Mouse (Mus musculus): ENCODE data around the gene Selenoi.
"Not testable (repeated sequence)": the region's sequence is repeated elsewhere in the genome, so short reads cannot be mapped to it uniquely, and the experiment has no call there.

Selenoi gene

DNA sequence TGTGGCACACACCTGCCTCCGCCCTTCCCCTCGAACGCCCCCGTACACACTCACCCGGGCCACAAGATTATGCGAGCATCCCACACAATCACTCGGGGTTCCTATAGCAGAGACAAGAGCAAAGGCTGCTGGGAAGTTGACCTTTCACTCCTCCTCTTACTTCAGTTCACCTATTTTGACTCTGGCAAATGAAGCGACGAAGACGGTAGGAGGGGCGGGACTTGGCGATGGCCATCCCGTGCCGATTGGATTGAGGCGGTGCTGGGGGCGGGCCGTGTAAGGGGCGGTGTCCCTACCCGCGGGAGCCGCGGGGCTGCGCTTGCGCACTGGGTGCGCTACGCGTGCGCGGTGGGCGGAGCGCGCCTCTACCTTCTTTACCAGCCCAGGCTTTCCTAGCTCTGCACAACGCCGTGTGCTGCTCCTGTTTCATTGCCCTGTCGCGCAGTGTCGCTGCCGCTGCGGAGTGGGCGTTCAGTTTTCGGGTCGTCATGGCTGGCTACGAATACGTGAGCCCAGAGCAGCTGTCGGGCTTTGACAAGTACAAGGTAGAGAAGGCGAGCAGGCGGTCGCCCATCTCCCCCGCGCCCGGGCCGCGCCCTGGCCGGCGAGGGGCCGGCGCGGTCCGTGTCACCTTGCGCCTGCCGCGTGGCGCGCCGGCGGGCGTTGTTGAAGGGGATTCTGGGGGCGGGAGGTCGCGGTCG lies at the start of gene Selenoi:
Gene Selenoi, plus strand, starts transcription at position 311 of the 701 bp plus-strand sequence.
- DNase-seq: peak; percentile 100

DNA sequence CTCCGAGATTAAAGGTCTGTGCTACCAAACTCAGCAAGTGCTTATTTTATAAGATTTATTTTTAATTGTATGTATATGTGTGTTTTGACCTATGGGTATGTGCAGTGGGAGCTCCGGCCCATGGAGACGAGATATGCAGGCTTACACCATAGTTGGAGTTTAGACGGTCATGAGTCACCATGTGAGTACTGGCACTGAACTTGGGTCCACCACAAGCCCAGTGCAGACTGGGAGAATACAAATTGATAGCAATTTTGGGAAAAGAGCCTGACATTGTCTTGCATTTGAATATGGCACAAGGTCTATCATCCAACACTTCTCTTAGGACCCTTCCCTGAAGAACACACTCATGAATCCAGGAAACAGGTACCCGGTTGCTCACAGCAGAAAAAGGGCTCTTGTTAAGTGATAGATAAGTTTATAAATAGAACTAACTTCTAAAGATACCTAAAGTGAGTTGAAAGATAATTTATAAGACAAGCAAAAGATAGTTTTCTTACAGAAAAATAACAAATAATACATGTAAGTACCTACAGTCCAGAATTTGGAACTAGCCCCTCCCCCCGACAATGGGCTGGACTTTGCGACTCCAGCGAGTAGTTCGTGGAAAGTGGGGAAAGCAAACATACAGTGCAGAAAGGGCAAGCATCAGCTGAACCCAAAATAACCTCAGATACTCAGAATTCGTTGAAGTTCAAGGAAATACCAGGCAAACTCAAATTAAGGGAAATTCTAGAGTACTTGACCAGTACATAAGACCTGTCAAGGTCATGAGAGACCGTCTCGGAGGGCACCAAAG lies 44.5 kb upstream of the Selenoi start:
- DNase-seq: no peak

DNA sequence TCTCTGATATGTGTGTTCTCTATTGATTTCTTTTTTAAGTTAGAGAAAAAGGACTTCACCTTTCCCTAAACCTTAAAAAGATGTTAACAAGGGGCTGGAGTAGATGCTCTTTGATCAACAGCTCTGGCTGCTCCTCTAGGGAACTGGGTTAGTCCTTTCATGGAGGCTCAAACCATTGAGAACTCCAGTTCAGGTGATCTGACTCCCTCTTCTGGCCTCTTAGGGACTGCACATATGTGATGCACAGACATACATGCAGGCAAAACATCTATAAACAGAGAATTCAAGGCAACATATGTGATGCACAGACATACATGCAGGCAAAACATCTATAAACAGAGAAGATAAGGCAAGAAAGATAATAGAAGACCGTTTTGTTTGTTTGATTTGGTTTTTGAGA lies 39.9 kb upstream of the Selenoi start:
- DNase-seq: no peak

DNA sequence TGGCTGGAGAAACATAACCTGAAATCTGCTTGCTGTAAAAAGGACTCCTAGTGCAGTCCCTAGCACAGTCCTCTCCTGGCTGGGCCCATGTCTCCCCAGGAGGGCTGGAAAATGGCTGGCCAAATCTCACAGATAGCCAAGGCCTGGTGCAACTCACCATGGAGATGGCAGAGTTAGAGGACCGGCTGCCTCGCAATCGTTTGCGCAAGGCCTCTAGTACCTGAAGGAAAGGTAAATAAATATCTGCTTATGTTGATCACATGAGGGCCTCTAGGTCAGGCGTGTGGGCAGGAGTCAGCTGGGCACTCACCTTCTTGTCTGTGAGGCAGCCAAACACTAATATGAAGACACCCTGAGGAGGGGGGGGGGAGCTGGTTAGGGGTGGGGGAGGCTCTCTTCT lies 37.0 kb upstream of the Selenoi start:
- no peak for DNase-seq

DNA sequence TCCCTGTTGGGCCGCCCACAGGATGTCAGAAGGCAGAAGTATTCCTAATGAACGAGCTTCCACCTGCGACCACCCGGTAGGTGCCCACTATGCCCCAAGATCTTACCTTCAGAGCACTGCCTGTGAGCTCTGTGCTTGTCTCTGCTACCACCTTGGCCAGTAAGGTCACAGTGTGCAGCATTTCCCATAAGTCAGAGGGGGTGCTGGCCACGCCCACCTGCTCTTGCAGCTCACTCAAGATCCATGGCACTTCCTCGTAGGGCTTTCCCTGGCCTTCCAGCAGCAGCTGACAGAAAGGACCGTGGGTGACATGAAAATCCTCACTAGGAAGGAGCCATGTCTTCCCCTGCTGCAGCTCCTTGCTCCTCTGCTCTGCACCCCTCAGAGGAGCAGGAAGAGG lies 34.1 kb upstream of the Selenoi start:
- DNase-seq: no peak

DNA sequence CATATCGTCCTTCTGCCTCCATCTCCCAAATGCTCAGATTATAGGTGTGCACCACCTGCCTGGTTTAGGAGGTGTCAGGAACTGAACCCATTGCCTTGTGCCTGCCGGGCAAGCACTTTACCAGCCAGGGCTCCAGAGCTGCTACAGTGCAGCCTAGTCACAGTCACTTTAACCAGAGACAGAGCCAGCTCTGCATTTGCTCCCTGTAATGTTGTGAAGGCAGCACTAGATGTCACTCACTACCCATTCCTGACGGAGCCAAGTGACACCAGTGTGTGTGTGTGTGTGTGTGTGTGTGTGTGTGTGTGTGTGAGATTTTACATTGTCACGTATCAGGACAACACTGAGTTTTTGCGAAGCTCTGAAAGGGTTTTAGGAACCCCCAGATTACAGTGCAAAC lies 30.9 kb upstream of the Selenoi start:
- DNase-seq: peak; percentile 17

DNA sequence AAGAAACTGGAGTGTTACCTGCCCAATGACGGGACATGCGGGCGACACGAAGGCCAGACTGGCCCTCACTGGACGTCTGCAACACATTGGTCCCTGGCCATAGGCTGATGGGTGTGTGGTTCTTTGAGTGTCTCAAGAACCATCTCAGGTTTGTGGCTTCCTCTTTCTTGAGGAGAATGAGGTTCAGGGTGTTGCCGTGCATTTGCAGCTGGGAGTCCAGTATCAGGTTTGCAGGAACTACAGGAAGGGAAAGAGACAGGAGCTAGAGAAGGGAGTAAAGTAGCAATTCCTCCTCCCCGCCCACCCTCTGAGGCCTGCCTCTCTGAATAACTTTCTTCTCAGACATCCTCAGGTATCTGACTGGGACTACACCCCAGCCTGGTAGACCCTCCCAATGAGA lies 30.2 kb upstream of the Selenoi start:
- no peak for DNase-seq

DNA sequence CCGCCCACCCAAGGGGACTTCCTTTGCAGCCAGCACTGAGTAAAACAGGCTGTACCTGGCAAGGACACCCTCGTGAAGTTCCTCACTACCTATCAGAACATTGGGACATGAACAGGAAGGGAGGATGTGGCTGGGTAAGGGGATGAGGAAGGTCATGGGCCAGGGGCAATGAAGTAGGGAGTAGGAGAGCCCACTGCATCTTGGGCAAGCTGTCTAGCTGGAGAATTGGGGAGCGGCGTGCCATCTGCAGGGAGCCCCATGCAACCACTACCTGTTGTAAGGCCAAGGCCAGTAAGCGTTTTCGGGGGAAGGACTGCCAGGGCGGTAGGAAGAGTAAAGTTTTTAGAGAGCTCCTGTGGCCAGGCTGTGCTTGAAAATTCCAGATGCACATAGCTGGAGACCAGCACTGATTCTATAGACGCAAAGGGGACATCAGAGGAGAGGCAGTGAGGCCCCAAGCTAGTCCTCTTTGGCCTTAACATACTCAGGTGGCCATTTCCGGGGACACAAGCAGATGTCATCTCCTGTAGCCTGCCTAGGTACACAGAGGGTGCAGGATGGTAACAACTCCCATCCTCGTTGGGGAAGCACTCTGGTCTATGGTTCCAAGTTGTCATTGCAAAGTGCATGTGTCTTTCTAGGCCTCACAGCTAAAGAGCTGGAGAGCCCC lies 29.0 kb upstream of the Selenoi start:
- DNase-seq: no peak

DNA sequence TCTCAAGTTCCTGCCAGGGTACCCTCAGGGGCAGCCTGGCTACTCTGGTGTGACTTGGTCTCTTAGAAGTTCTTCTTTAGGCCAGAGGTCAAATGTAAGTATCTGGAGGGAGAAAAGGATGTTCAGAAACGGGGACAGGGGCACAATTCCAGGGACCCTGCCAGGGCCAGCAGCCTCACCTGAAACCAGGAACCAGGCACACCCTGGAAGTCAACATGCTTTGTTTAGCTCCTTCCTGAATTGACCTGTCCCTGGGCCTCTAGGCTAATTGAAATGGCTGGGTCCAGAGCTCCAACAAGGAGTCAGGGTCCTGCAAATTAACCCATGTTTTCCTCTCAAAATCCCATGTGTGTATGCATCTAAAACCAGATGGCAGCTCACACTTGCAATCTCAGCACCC lies 27.9 kb upstream of the Selenoi start:
- DNase-seq: no peak

DNA sequence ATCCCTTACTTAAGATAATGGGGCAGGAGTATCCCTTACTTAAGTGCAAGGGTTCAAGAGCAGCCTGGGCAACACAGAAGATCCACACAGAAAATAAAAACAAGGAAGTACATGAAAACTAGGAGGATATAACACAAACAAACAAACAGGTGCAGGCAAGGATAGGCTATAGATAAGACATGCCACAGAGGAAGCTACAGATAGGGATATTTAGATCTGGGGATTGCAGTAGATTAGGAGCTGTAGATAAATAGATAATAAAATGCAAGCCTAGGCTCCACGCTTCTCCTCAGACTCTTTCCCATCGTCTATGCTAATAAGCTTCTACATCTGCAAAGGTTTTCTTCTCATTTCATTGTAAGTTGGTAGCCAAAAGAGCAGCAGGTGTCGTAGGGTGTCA lies 27.3 kb upstream of the Selenoi start:
- no peak for DNase-seq

DNA sequence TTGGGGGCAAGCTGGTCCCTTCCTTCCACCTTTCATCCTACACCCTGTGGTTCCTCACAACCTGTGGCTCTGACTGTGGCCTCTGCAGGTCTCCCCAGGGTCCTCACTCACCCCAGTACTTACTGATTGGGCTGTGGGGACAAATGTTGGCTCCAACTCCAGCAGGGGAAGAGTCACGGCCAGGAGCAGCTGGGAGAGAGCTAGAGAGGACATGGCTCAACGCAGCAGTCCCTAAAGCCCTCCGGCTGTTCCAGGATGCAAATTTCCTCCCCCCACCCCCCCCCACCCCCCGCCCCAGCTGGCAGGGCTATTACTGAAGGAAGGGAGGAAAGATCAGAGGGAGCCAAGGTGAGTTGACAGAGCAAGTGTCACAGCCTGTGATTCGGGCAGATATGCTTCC lies 26.9 kb upstream of the Selenoi start, which contains the start of gene Adgrf3:
Gene Adgrf3, minus strand, starts transcription at position 230 of the 400 bp plus-strand sequence.
- DNase-seq: no peak

DNA sequence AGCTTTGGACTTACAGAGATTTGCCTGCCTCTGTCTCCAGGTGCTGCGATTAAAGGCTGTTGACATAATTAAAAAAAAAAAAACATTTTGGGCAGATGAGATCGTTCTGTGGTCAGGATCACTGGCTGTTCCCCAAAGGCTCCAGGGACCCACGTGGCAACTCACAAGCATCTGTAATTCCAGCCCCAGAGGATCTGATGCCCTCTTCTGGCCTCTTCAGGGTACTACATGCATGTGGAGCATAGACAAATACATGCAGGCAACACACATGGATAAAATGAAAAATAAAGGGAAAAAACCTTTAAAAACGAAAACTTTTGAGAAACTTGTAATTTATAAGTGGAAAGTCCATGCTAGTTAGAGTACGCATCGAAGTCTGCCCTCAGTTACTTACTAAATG lies 25.1 kb upstream of the Selenoi start:
- no peak for DNase-seq

DNA sequence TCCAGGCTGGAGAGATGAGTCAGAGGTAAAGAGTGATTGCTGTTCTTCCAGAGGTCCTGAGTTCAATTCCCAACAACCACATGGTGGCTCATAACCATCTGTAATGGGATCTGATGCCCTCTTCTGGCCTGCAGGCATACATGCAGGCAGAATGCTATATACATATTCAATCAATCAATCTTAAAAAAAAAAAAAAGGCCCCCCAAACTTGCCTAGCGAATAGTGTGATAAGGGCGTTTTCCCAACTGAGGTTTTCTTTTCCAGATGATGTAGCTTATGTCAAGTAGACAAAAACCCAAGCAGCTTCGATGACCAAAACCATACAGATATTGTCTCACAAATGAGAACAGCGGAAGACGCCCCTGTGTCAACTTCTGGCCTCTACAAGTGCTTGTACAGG lies 21.6 kb upstream of the Selenoi start:
- DNase-seq: not testable (repeated sequence)

DNA sequence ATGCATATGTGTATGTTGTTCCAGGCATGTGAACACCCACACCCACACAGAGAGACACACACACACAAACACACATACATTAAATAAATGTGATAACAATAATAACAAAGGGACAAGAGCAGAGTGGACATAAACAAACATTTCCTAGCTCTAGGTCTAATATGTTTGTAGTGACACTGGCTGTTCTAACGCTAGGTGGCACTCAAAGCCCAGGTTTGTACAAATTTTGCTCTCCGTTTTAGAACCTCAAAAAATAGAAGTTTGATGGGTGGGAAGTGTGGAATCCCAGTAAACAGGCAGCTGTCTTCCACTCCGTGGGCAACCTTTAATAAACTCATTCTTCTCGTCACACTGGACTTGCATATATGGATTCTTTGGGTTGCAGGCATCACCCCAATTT lies 17.5 kb upstream of the Selenoi start:
- DNase-seq: peak; percentile 70

DNA sequence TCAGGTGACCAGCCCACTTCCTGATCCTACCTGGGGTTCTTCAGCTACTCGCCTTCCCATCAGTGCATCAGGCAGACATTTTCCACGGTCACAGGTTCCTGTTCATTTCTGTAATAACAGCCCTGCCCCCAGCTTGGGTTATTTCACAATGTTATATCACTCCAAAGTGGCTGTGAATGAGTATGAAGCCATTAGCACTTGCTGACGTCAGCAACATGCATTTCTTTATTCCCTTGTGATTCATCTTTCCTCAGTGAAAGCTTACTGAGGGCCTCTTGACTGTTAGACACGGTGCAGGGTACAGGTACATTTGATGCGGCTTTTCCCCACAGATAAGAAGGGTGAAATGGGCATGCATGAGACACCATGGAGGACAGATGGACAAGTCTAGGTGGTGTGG lies 16.4 kb upstream of the Selenoi start:
- no peak for DNase-seq

DNA sequence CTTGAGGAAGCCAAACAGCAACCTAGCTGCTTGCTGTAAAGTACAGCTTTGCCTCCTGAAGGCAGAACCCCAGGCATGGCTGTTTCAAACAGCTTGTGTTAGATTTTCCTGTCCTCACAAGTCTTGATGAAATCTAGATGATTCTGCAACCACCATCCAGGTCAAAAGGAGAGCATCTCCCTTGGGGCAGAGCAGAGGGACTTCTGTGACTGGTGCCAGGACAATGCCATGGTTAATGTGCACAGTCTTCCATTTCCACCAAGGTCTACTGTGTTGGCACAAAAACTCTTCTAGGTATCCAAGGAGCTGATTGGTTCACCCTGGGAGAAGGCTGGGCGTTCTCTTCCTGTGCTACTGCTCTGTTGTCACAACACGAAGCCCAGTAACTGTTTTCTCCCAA lies 12.7 kb upstream of the Selenoi start:
- no peak for DNase-seq

DNA sequence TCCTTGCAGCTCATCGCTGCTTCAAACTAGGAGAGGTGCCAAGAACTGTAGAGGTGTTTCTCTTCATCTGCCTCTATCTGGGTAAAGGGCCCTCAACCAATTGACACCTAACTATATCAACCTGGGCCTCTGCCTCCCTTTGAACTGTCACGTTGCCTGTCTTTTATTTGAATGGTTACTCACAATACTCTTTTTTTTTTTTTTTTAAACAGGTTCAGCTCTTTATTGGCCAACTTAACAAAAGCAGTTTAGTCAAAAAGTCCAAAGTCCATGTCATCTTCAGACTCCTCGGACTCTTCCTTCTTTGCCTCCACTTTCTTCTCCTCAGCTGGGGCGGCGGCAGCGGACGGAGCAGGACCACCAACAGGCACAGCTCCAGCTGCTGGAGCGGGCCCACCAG lies 11.7 kb upstream of the Selenoi start:
- no peak for DNase-seq

DNA sequence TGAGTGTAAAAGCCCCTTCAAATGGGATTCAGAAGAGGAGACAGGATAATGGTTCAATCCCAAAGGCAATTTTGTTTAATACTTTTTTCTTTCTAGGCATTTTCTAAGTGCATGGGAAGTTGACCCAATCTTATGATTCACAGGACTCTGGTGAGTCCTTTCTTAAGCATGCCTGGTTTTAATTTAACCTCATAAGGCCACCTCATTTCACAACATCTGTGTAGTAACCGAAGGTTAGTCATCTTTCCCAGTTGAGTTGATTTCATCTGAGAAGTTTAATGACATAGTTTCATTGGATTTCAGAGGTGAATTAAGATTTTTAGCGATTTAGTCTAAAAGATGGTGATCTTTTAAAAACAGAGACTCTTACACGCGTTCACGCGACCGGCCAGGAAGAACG lies 9.7 kb upstream of the Selenoi start:
- DNase-seq: no peak

DNA sequence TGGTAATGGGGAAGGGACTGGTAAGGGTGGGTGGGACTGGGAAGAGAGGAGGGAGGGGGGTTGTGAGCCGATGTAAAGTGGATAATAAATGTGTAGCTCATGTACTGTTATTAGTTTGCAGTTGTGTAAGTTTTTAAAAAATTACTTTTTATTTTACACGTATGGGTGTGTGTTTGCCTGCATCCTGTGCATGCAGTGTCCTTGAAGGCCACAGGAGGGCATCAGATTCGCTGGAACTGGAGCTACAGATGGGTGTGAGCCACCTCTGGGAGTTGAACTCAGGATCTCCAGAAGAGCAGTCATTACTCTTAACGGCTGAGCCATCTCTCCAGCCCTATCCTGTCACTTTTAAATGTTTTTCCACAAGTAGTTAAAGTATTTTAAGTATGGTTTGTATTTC lies 1.5 kb upstream of the Selenoi start:
- peak; percentile 48 for DNase-seq

DNA sequence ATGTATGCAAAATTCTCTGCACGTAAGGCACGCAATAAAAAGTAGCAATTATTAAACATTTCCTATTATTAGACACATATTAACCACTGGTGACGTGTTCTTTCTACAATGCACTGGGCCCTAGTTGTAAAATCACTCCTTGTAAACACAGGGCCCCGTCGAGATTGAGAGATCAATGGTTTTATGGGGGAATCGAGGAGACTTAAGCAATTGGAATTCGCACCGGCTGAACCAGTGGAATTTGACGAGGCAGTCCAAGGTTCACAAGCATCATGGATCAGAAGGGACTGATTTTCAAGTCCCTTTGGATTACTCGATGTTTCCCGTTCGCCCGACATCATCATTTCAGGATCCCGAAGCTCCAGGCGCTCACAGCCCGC lies 500 bp upstream of the Selenoi start:
- DNase-seq: no peak

DNA sequence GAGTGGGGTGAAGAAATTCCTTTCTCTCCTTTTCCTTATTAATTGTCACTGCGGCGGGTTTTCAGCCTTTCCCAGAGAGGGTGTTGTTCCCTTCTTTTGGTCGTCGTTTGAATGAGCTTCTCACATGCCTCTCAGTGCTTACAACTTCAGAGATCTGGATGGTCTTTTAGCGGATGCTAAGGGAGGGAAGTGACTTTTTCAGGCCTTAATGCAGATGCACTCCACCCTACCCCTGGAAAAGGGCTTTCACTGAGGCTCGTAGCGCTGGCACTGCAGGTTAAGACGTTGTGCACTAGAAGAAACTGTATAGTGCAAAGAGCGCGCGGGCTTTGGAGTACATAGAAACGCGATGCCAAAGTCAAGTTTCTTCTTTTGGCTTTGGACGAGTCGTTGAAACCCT lies 661 bp downstream of the Selenoi start:
- peak; percentile 34 for DNase-seq

DNA sequence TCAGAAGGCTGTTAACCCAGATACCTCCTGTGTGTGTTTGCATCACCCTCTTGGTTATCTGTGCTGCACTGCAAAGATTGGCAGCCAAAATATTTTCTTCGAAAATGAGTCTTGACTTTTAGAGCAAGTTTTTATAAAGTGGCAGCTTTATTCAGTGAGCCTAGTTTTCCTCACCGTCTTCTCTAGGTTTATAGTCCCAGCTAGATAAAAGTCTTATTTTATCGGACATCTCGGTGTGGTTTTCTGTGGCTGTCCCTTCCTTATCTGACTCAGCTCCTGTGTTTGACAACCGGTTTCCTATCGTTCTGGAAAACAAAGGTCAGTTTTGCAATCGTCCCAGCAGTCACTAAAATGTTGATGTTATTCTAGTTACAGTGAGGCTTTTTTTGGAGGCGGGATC lies 1.6 kb downstream of the Selenoi start:
- DNase-seq: no peak

DNA sequence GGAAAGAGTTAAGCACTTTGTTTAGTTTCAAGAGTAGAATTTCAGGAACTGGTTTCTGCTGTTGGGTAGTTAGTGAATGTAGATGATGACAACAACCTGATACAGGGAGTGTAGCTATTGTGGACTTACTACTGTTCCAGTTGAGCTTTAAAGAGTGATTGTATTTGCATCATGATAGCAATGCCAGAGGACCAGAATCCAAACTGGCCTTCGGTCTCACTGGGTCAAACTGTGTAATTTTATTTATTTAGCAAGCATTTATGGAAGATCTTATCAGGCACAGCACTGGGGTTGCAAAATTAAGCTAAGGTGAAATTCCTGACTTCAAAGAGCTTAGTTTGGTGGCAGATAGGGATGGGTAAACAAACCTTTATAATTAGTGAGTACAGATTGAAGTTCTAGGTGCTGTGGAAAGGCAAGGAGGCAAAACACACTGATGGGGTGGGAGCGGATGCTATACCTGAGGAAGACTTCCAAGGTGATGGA lies 3.3 kb downstream of the Selenoi start:
- DNase-seq: no peak

DNA sequence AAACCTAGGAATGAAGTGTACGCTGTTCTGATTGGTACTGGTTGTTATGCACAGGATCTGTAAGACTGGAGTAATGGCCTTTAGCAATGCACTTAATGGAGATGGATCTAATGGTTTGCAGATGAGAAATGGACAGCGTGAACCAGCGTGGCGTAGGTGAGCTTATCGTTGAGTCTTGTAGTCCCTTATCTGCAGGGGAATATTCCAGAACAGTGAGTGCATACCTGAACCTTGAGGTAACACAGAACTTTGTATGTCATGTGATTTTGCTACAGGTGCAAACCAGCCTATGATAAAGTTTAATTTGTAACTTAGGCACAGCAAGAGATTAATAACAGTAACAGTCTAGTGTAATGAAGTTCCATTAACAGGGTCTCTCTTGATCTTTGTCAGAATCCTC lies 6.2 kb downstream of the Selenoi start:
- no peak for DNase-seq
